Mouse (Mus musculus): ENCODE measurements around the gene Gstt1. TPM values are rescaled to one million over a fixed set of nuclear protein-coding genes. Genes with fewer than 3 reads are reported as not detected.

Gstt1 gene
- polyA plus RNA-seq, 1 experiment from 2014 or later: 19.7 TPM

GRCm38 (mm10) chr10:75834250-75834649 lies 35.9 kb upstream of the Gstt1 start:
- WGBS: 2% methylated on average over 21 of the region's 21 CpGs
- H3K36me3 ChIP-seq (ENCODE audit: insufficient read depth, low read length): no peaks in the 10 kb centered on the region

DNA sequence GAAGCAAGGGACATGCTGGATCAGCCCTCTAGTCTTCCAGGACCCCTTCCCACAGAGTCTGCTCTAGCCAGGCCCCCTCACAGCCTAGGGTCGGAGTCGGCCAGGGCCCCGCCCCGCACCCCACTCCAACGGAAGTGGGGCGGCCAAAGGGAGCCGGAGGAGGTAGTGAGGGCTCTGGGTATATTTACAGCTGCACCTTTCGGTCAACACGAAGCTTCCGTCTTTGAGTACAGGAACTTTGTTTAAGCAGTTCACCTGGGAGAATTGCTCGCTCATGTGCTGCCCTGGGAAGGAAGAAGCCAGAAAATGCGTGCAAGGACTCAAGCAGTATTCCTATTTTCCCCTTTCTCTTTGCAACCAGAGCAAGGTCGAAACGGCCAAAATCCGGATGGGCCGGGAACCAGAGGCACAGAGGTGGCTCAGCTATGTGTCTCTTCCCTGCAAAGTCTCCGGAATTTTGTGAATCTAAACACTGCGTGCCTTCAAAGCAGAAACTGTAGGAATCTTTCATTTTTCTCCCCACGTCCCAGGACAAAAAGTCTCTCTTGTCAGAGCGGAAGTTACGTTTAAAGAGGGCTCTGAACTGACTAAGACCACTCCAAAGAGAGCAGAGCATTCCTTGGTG lies 35.2 kb upstream of the Gstt1 start:
- H3K9me3 ChIP-seq (ENCODE audit: low read length): no peaks in the 10 kb centered on the region
- no peak for ATAC-seq (ENCODE audit: low FRiP score, low TSS enrichment)
- no peaks in the 10 kb centered on the region for H3K36me3 ChIP-seq (ENCODE audit: insufficient read depth, low read length)
- H3K4me1 ChIP-seq (ENCODE audit: insufficient read depth, low read length): peaks cover 43% of the 10 kb centered on the region
- H3K27me3 ChIP-seq (ENCODE audit: insufficient read depth, low read length): no peaks in the 10 kb centered on the region
- H3K4me2 ChIP-seq (replicated peaks; ENCODE audit: low read depth, low read length): peak overlapping the region; percentile 66
- 14% methylated on average over 21 of the region's 21 CpGs for WGBS
- peak overlapping the region; percentile 53 for H3K4me3 ChIP-seq (ENCODE audit: low read length)
- H3K27ac ChIP-seq (ENCODE audit: low read length): peak overlapping the region; percentile 8; the same call in 1 of the 2 replicates
- peak overlapping the region; percentile 74 for H3K9ac ChIP-seq (replicated peaks; ENCODE audit: low read length)

More at GRCm38 (mm10) chr10:75834250-75834649, 35.9 kb upstream of the Gstt1 start:
- peak overlapping the region; percentile 66 for H3K4me2 ChIP-seq (replicated peaks; ENCODE audit: low read depth, low read length)
- peak overlapping the region; percentile 88 for H3K27ac ChIP-seq (ENCODE audit: low read length)
- peaks cover 43% of the 10 kb centered on the region for H3K4me1 ChIP-seq (ENCODE audit: insufficient read depth, low read length)
- H3K4me3 ChIP-seq (ENCODE audit: low read length): peak overlapping the region; percentile 53
- H3K9ac ChIP-seq (replicated peaks; ENCODE audit: low read length): peak overlapping the region; percentile 74
- H3K9me3 ChIP-seq (ENCODE audit: low read length): no peaks in the 10 kb centered on the region
- ATAC-seq (ENCODE audit: low FRiP score, low TSS enrichment): peak; percentile 46
- no peaks in the 10 kb centered on the region for H3K27me3 ChIP-seq (ENCODE audit: insufficient read depth, low read length)

- no peaks in the 10 kb centered on the region for H3K27me3 ChIP-seq (ENCODE audit: insufficient read depth, low read length)
- no peak overlapping the region for H3K4me2 ChIP-seq (replicated peaks; ENCODE audit: low read depth, low read length)
- no peak overlapping the region for H3K9ac ChIP-seq (replicated peaks; ENCODE audit: low read length)
- no peaks in the 10 kb centered on the region for H3K36me3 ChIP-seq (ENCODE audit: insufficient read depth, low read length)
- no peak overlapping the region for H3K27ac ChIP-seq (ENCODE audit: low read length)
- H3K9me3 ChIP-seq (ENCODE audit: low read length): no peaks in the 10 kb centered on the region
- peaks cover 32% of the 10 kb centered on the region for H3K4me1 ChIP-seq (ENCODE audit: insufficient read depth, low read length)
- 67% methylated on average over 13 of the region's 13 CpGs for WGBS
- no peak for ATAC-seq (ENCODE audit: low FRiP score, low TSS enrichment)
- H3K4me3 ChIP-seq (ENCODE audit: low read length): no peak overlapping the region
These were observed 34.0 kb upstream of the Gstt1 start for GRCm38 (mm10) chr10:75832272-75832895.

DNA sequence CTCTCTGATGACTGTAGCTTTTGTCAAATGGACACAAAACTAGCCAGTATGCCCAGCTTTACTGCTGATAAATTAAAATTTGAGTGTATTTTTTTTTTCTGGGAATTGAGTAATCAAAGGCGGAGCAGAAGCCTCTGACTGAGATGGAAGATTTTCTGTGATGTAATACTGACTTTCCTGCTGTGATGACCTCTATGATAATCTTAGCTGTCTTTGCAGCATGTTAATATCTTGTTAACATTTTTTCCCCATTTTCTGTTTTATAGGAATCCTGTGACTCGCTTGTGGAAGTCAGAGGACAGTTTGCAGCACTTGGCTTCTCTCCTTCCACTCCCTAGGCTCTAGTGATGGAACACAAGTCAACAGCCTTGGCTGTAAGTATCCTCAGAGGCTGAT lies 31.9 kb upstream of the Gstt1 start:
- Histone ChIP-seq H3K27ac (ENCODE audit: low read length) (no peak overlapping the region), H3K27me3 (ENCODE audit: insufficient read depth, low read length) (no peaks in the 10 kb centered on the region), H3K4me3 (ENCODE audit: low read length) (no peak overlapping the region), H3K4me2 (replicated peaks; ENCODE audit: low read depth, low read length) (no peak overlapping the region), H3K36me3 (ENCODE audit: insufficient read depth, low read length) (no peaks in the 10 kb centered on the region), H3K9me3 (ENCODE audit: low read length) (no peaks in the 10 kb centered on the region), H3K9ac (replicated peaks; ENCODE audit: low read length) (no peak overlapping the region), H3K4me1 (ENCODE audit: insufficient read depth, low read length) (peaks cover 17% of the 10 kb centered on the region)
- ATAC-seq (ENCODE audit: low FRiP score, low TSS enrichment): no peak
- whole genome bisulfite sequencing: 93% methylated on average over 2 of the region's 2 CpGs

- ATAC-seq (ENCODE audit: low FRiP score, low TSS enrichment): no peak
- no peak overlapping the region for H3K4me3 ChIP-seq (ENCODE audit: low read length)
- WGBS: 83% methylated on average over 2 of the region's 2 CpGs
- peaks cover 14% of the 10 kb centered on the region for H3K4me1 ChIP-seq (ENCODE audit: insufficient read depth, low read length)
- no peak overlapping the region for H3K9ac ChIP-seq (replicated peaks; ENCODE audit: low read length)
- H3K27ac ChIP-seq (ENCODE audit: low read length): no peak overlapping the region
- no peaks in the 10 kb centered on the region for H3K9me3 ChIP-seq (ENCODE audit: low read length)
- H3K27me3 ChIP-seq (ENCODE audit: insufficient read depth, low read length): no peaks in the 10 kb centered on the region
- H3K4me2 ChIP-seq (replicated peaks; ENCODE audit: low read depth, low read length): no peak overlapping the region
- no peaks in the 10 kb centered on the region for H3K36me3 ChIP-seq (ENCODE audit: insufficient read depth, low read length)
These were observed 31.3 kb upstream of the Gstt1 start for GRCm38 (mm10) chr10:75829529-75830274.

- no peak overlapping the region for H3K4me2 ChIP-seq (replicated peaks; ENCODE audit: low read depth, low read length)
- no peak overlapping the region for H3K27ac ChIP-seq (ENCODE audit: low read length)
- H3K36me3 ChIP-seq (ENCODE audit: insufficient read depth, low read length): no peaks in the 10 kb centered on the region
- no peak overlapping the region for H3K9ac ChIP-seq (replicated peaks; ENCODE audit: low read length)
- H3K4me3 ChIP-seq (ENCODE audit: low read length): no peak overlapping the region
- H3K9me3 ChIP-seq (ENCODE audit: low read length): no peaks in the 10 kb centered on the region
- no peak for ATAC-seq (ENCODE audit: low FRiP score, low TSS enrichment)
- H3K4me1 ChIP-seq (ENCODE audit: insufficient read depth, low read length): peaks cover 6% of the 10 kb centered on the region
- no peaks in the 10 kb centered on the region for H3K27me3 ChIP-seq (ENCODE audit: insufficient read depth, low read length)
These were observed 30.1 kb upstream of the Gstt1 start for GRCm38 (mm10) chr10:75828500-75828931.

GRCm38 (mm10) chr10:75827668-75828360 lies 29.4 kb upstream of the Gstt1 start:
- no peak overlapping the region for H3K4me3 ChIP-seq (ENCODE audit: low read length)
- no peaks in the 10 kb centered on the region for H3K36me3 ChIP-seq (ENCODE audit: insufficient read depth, low read length)
- H3K27ac ChIP-seq (ENCODE audit: low read length): no peak overlapping the region
- no peaks in the 10 kb centered on the region for H3K4me1 ChIP-seq (ENCODE audit: insufficient read depth, low read length)
- WGBS: 81% methylated on average over 4 of the region's 4 CpGs
- no peaks in the 10 kb centered on the region for H3K27me3 ChIP-seq (ENCODE audit: insufficient read depth, low read length)
- no peak overlapping the region for H3K9ac ChIP-seq (replicated peaks; ENCODE audit: low read length)
- no peak for ATAC-seq (ENCODE audit: low FRiP score, low TSS enrichment)
- H3K4me2 ChIP-seq (replicated peaks; ENCODE audit: low read depth, low read length): no peak overlapping the region
- H3K9me3 ChIP-seq (ENCODE audit: low read length): no peaks in the 10 kb centered on the region

DNA sequence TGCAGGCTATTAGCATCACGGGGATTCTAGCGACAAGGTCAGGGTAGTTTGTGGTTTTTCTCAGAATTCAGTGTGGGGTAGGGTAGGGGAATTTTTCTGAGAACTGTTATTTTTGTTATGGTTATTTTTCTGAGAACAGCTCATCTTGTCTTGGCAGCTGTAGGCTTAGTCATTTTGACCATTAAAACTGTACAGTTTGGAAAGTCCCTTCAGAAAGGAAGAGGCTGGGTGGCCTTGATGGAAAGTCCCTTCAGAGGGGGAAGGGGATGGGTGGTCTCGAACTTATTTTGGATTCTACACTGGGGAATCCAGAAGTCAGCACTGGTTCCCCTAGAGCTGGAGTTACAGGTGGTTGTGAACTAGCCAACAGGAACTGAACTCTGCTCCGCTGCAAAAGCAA lies 26.1 kb upstream of the Gstt1 start:
- Histone ChIP-seq H3K4me2 (replicated peaks; ENCODE audit: low read depth, low read length) (no peak overlapping the region), H3K4me3 (ENCODE audit: low read length) (no peak overlapping the region), H3K9me3 (ENCODE audit: low read length) (no peaks in the 10 kb centered on the region), H3K4me1 (ENCODE audit: insufficient read depth, low read length) (no peaks in the 10 kb centered on the region), H3K27me3 (ENCODE audit: insufficient read depth, low read length) (no peaks in the 10 kb centered on the region), H3K9ac (replicated peaks; ENCODE audit: low read length) (no peak overlapping the region), H3K27ac (ENCODE audit: low read length) (no peak overlapping the region), H3K36me3 (ENCODE audit: insufficient read depth, low read length) (no peaks in the 10 kb centered on the region)
- WGBS: 86% methylated on average over 4 of the region's 4 CpGs
- ATAC-seq (ENCODE audit: low FRiP score, low TSS enrichment): no peak

- H3K4me2 ChIP-seq (replicated peaks; ENCODE audit: low read depth, low read length): no peak overlapping the region
- WGBS: 90% methylated on average over 1 of the region's 1 CpGs
- H3K4me3 ChIP-seq (ENCODE audit: low read length): no peak overlapping the region
- H3K27me3 ChIP-seq (ENCODE audit: insufficient read depth, low read length): no peaks in the 10 kb centered on the region
- no peaks in the 10 kb centered on the region for H3K9me3 ChIP-seq (ENCODE audit: low read length)
- H3K9ac ChIP-seq (replicated peaks; ENCODE audit: low read length): no peak overlapping the region
- H3K27ac ChIP-seq (ENCODE audit: low read length): no peak overlapping the region
- no peak for ATAC-seq (ENCODE audit: low FRiP score, low TSS enrichment)
- H3K36me3 ChIP-seq (ENCODE audit: insufficient read depth, low read length): no peaks in the 10 kb centered on the region
- H3K4me1 ChIP-seq (ENCODE audit: insufficient read depth, low read length): no peaks in the 10 kb centered on the region
These were observed 25.4 kb upstream of the Gstt1 start for GRCm38 (mm10) chr10:75823782-75824181.
